Mouse (Mus musculus) E14TG2a.4 (cell line): ENCODE results near the gene Pygo2.

Source experiments
- H3K27me3 ChIP-seq: 2 replicates; pipeline ENCODE4 v1.6.1; 2014; ENCODE audit warnings: low read length, control low read depth; ENCODE audit not compliant: insufficient read depth
- H3K36me3 ChIP-seq: 2 replicates; pipeline ENCODE4 v1.6.1; 2014; ENCODE audit warnings: low read length, control low read depth; ENCODE audit not compliant: insufficient read depth
- H3K4me1 ChIP-seq: replicated peaks from 2 replicates; pipeline ENCODE4 v1.6.1; 2014; ENCODE audit warnings: low read depth, low read length, control low read depth
- H3K4me3 ChIP-seq: replicated peaks from 2 replicates; pipeline ENCODE4 v1.5.1; 2014; ENCODE audit warnings: mild to moderate bottlenecking, low read length
- H3K9me3 ChIP-seq: 2 replicates; pipeline ENCODE4 v1.6.1; 2014; ENCODE audit warnings: low read length, control low read depth
- CTCF ChIP-seq: conservative IDR thresholded peaks from 2 replicates; pipeline ENCODE4 v1.5.1; 2014; ENCODE audit warnings: low read length
- NANOG ChIP-seq: IDR thresholded peaks from 2 replicates; pipeline ENCODE4 v1.6.1; 2014; ENCODE audit warnings: borderline replicate concordance, low read length, mixed read lengths
- POU5F1 ChIP-seq: IDR thresholded peaks from 2 replicates; pipeline ENCODE4 v1.6.1; 2014; ENCODE audit warnings: low read length, borderline replicate concordance

Pygo2 gene

GRCm38 (mm10) chr3:89456726-89457665, 27.0 kb downstream of the Pygo2 start:
- Histone ChIP-seq H3K4me1 (peaks cover 73% of the 10 kb centered on the region), H3K36me3 (peaks cover 10% of the 10 kb centered on the region), H3K9me3 (no peaks in the 10 kb centered on the region), H3K27me3 (no peaks in the 10 kb centered on the region), H3K4me3 (0 out of 2 replicates have a peak overlapping the region, but pooled peaks have one; percentile 17)
- no peak for TF ChIP-seq POU5F1
- no peak for TF ChIP-seq NANOG
- TF ChIP-seq CTCF = peak; percentile 53

- Histone ChIP-seq H3K27me3 (no peaks in the 10 kb centered on the region), H3K36me3 (peaks cover 18% of the 10 kb centered on the region), H3K4me3 (peak overlapping the region; percentile 87), H3K9me3 (no peaks in the 10 kb centered on the region), H3K4me1 (peaks cover 59% of the 10 kb centered on the region)
- TF ChIP-seq CTCF (no peak), NANOG (no peak), POU5F1 (no peak)
Measured at GRCm38 (mm10) chr3:89458372-89458964, 28.5 kb downstream of the Pygo2 start.

- Histone ChIP-seq H3K4me1 (peaks cover 59% of the 10 kb centered on the region), H3K27me3 (no peaks in the 10 kb centered on the region), H3K4me3 (peak overlapping the region; percentile 87), H3K36me3 (peaks cover 26% of the 10 kb centered on the region), H3K9me3 (no peaks in the 10 kb centered on the region)
- TF ChIP-seq NANOG = no peak
- TF ChIP-seq CTCF = no peak
- no peak for TF ChIP-seq POU5F1
Measured at GRCm38 (mm10) chr3:89458965-89459807, 29.2 kb downstream of the Pygo2 start.

- Histone ChIP-seq H3K9me3 (no peaks in the 10 kb centered on the region), H3K36me3 (peaks cover 50% of the 10 kb centered on the region), H3K27me3 (no peaks in the 10 kb centered on the region), H3K4me1 (peaks cover 62% of the 10 kb centered on the region), H3K4me3 (peak overlapping the region; percentile 13; the same call in 1 of the 2 replicates)
- TF ChIP-seq POU5F1 (no peak), NANOG (no peak), CTCF (no peak)
Measured at GRCm38 (mm10) chr3:89468268-89468667, 38.3 kb downstream of the Pygo2 start.

GRCm38 (mm10) chr3:89472280-89472679, 42.3 kb downstream of the Pygo2 start:
- Histone ChIP-seq H3K4me1 (peaks cover 40% of the 10 kb centered on the region), H3K9me3 (no peaks in the 10 kb centered on the region), H3K27me3 (no peaks in the 10 kb centered on the region), H3K4me3 (no peak overlapping the region), H3K36me3 (peaks cover 26% of the 10 kb centered on the region)
- TF ChIP-seq CTCF (no peak), POU5F1 (no peak), NANOG (no peak)

GRCm38 (mm10) chr3:89473838-89474237, 43.8 kb downstream of the Pygo2 start:
- TF ChIP-seq NANOG (no peak), CTCF (no peak), POU5F1 (no peak)
- Histone ChIP-seq H3K4me3 (no peak overlapping the region), H3K36me3 (peaks cover 11% of the 10 kb centered on the region), H3K4me1 (peaks cover 25% of the 10 kb centered on the region), H3K27me3 (no peaks in the 10 kb centered on the region), H3K9me3 (no peaks in the 10 kb centered on the region)

GRCm38 (mm10) chr3:89479055-89479454, 49.0 kb downstream of the Pygo2 start:
- no peaks in the 10 kb centered on the region for H3K36me3 ChIP-seq
- H3K27me3 ChIP-seq = no peaks in the 10 kb centered on the region
- peaks cover 15% of the 10 kb centered on the region for H3K4me1 ChIP-seq
- no peak overlapping the region for H3K4me3 ChIP-seq
- TF ChIP-seq POU5F1 (no peak), NANOG (no peak), CTCF (no peak)
- H3K9me3 ChIP-seq = no peaks in the 10 kb centered on the region

GRCm38 (mm10) chr3:89481488-89481887, 51.5 kb downstream of the Pygo2 start:
- TF ChIP-seq NANOG (no peak), POU5F1 (no peak), CTCF (peak; percentile 98)
- H3K9me3 ChIP-seq = no peaks in the 10 kb centered on the region
- H3K4me3 ChIP-seq = peak overlapping the region; percentile 57
- H3K27me3 ChIP-seq = no peaks in the 10 kb centered on the region
- peaks cover 19% of the 10 kb centered on the region for H3K4me1 ChIP-seq
- no peaks in the 10 kb centered on the region for H3K36me3 ChIP-seq
